Mouse (Mus musculus): ENCODE measurements around the gene Rassf10.

The Rassf10 gene

GRCm38 (mm10) chr7:112957630-112958029 lies 3.9 kb downstream of the Rassf10 start:
- no peak for DNase-seq (ENCODE audit: low spot score in 2 of 2)

GRCm38 (mm10) chr7:112966382-112966781 lies 12.6 kb downstream of the Rassf10 start:
- no peak for DNase-seq (ENCODE audit: low spot score in 2 of 2)

DNA sequence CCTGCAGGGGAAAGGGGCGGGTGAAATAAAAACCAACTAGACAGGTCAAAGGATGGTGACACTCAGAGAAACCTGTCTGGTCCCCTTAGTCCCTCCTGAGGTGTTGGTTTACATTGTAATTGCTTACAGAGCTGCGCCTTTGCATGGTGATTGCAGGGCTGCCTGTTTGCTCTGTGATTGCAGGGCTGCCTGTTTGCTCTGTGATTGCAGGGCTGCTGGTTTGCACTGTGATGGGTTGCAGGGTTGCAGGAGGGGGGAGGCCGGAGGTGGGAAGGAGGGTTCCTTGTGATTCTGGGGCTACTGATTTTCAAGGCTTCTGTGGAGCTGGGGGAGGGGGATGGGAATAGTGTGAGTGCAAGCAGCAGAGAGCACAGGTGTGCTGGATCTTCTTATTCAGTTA lies 13.0 kb downstream of the Rassf10 start:
- no peak for DNase-seq (ENCODE audit: low spot score in 2 of 2)

GRCm38 (mm10) chr7:112983316-112983715 lies 29.6 kb downstream of the Rassf10 start:
- DNase-seq (ENCODE audit: low spot score in 2 of 2), result no peak

DNA sequence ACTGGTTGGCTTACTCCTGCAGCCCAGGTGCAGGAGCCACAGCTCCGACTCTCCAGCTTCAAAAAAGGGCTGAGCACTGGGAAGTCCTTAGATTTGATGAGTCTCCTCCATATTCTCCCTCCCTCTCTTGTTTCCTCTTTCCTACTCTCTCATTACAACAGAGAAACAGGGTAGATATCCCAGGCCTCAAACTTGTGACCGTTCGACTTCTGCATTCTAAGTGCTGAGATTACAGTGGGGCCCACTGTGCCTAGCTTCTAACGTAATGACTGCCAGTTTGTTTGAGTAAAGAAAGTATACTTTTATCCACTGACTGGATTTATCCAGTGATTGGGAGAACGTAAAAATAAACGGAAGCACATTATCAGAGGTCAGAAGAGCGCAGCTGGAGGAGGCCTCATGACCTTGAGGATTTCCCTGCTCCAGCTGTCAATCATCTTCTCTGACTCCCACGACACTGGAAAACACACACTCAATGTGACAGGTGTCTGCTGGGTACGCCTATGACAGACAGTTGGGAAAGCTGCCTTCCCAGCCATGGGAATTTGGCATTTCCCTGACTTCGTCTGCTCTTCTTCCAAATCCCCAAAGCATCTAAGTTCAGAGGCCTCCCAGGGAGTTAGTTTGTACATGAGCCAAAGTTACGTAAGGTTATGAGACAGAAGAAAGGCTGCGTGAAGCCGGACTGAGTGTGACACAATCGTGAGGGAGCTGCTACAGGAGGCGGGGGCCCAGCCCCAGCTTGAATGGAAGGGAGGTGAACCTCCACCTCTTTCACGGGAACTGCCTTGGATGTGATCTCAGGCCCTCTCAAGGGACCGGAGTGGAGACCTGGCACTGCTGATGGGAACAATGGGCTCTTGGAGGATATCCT lies 31.2 kb downstream of the Rassf10 start:
- no peak for DNase-seq (ENCODE audit: low spot score in 2 of 2)

GRCm38 (mm10) chr7:112985578-112985949 lies 31.8 kb downstream of the Rassf10 start:
- DNase-seq (ENCODE audit: low spot score in 2 of 2), result no peak

DNA sequence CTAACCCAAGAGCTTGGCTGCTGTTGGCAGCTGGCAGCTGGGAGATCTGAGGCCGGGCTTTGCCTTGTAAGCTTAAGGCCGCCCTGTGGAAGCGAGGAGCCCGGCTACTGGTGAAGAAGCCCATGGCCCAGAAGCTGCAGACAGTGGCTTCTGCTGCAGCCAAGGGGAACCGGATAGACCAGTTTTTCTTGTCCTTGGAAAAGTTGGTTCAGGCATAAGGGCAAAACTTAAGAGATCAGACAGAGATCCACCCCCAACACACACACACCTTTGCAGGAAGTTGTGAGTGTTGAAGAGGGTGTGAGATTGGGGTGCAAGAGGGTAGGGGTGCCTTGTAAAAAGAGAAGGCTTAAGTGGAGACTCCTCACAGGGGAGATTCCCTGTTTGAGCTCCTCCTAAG lies 39.2 kb downstream of the Rassf10 start:
- DNase-seq (ENCODE audit: low spot score in 2 of 2), result no peak

DNA sequence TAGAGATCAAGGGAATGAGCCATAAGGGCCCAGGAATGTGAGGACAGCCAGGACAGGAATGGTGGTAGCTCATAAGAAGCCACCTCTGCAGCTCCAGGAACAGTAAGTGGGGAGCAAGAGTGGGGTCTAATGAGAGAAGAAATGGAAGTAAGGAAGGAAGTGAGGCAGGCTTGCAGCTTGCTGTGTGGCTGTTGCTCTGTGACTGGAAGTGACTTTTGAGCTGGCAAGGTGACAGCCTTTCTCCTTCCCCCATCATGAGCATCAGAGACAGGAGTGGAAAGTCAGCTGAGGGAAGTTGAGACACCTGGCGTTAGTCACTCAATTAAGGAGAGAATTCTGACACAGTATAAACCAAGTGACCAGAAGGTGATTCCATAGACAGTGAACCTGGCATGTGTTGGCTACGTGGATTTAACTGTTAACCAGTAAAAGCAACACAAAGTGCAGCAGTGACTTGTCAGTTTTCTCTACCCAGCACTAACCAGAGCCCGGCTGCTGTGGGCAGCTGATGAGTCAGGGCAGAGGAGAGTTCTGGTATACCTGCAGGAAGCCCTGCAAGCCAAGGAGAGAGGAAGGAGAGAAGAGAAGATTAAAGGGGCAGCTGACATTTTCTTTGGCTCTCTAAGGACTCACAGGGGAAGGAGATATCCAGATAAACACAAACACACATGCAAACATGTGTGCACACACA lies 49.9 kb downstream of the Rassf10 start:
- no peak for DNase-seq (ENCODE audit: low spot score in 2 of 2)

GRCm38 (mm10) chr7:113005726-113006125 lies 52.0 kb downstream of the Rassf10 start:
- no peak for DNase-seq (ENCODE audit: low spot score in 2 of 2)
